Mouse (Mus musculus) c-Kit-negative CD71-positive TER-119-positive erythroid progenitor cells, embryonic 14.5 days (primary cell): Measurements from ENCODE around the gene Adcy5.

ENCODE experiments used
- DNase-seq: peaks from one replicate; pipeline ENCODE4 v3.0.0-alpha.2; 2013; ENCODE audit warnings: low read depth, low spot score

Gene Adcy5

GRCm38 (mm10) chr16:35317460-35317859 is 162.8 kb downstream of the Adcy5 start:
- DNase-seq = no peak

GRCm38 (mm10) chr16:35318397-35318796 is 163.7 kb downstream of the Adcy5 start:
- no peak for DNase-seq

GRCm38 (mm10) chr16:35319335-35319734 is 164.7 kb downstream of the Adcy5 start:
- no peak for DNase-seq

- DNase-seq = no peak
These were observed 165.1 kb downstream of the Adcy5 start for GRCm38 (mm10) chr16:35319773-35320172.

GRCm38 (mm10) chr16:35330451-35330850 is 175.8 kb downstream of the Adcy5 start:
- DNase-seq = no peak
